Mouse (Mus musculus) neural tube, embryonic 11.5 days (tissue): Measurements from ENCODE around the gene Gpcpd1. TPM values are rescaled to one million over a fixed set of nuclear protein-coding genes. Genes with fewer than 3 reads are reported as not detected.

ENCODE experiments used
- ATAC-seq: fragments of 200-750 bp; cut with Nextera tagmentation; 2 replicates; pipeline ENCODE4 v1.8.0; 2017; ENCODE audit warnings: moderate number of reproducible peaks, mild to moderate bottlenecking, moderate TSS enrichment, moderate library complexity; ENCODE audit not compliant: insufficient read depth, low FRiP score, low TSS enrichment
- DNase-seq: peaks from one replicate; pipeline ENCODE4 v3.0.0-alpha.2; 2015; ENCODE audit warnings: low spot score
- H3K27ac ChIP-seq: fragments of 300-500 bp; sonication (generic); 2 replicates; pipeline ENCODE4 v1.5.1; 2014; ENCODE audit warnings: low read depth, mild to moderate bottlenecking, low read length
- H3K27me3 ChIP-seq: fragments of 300-500 bp; sonication (generic); 2 replicates; pipeline ENCODE4 v1.6.1; 2014; ENCODE audit warnings: mild to moderate bottlenecking, low read length, mixed read lengths; ENCODE audit not compliant: control insufficient read depth, insufficient read depth
- H3K36me3 ChIP-seq: fragments of 300-500 bp; sonication (generic); 2 replicates; pipeline ENCODE4 v1.6.1; 2014; ENCODE audit warnings: mild to moderate bottlenecking, low read length, moderate library complexity, mixed read lengths; ENCODE audit not compliant: control insufficient read depth, insufficient read depth
- H3K4me1 ChIP-seq: fragments of 300-500 bp; sonication (generic); 2 replicates; pipeline ENCODE4 v1.6.1; 2014; ENCODE audit warnings: low read length, mixed read lengths; ENCODE audit not compliant: control insufficient read depth, insufficient read depth
- H3K4me2 ChIP-seq: fragments of 300-500 bp; sonication (generic); 2 replicates; pipeline ENCODE4 v1.6.1; 2014; ENCODE audit warnings: low read depth, mild to moderate bottlenecking, moderate library complexity
- H3K4me3 ChIP-seq: fragments of 300-500 bp; sonication (generic); 2 replicates; pipeline ENCODE4 v1.5.1; 2014; ENCODE audit warnings: low read depth, low read length
- H3K9ac ChIP-seq: fragments of 300-500 bp; sonication (generic); 2 replicates; pipeline ENCODE4 v1.6.1; 2014; ENCODE audit warnings: mild to moderate bottlenecking, low read length
- H3K9me3 ChIP-seq: fragments of 300-500 bp; sonication (generic); 2 replicates; pipeline ENCODE4 v1.6.1; 2016; ENCODE audit warnings: low read length; ENCODE audit not compliant: control insufficient read depth
- WGBS: fragments of 180-500 bp; shearing (Covaris S2); extraction: QIAGEN DNeasy Blood & Tissue Kit; methylation state at CpG from one replicate; pipeline ENCODE4 v1.1.7; 2014; 5-methylcytosine and 5-hydroxymethylcytosine counted together
- polyA plus RNA-seq: library from polyadenylated mRNA; unstranded; fragments of >200 nt; fragmentation: Nextera tagmentation; extraction: Ambion mirVana; gene quantifications from 2 replicates; pipeline ENCODE4 v1.2.1, GENCODE M21; 2014

Gene Gpcpd1
- polyA plus RNA-seq, 1 experiment from 2014 or later = 44.5 TPM

DNA sequence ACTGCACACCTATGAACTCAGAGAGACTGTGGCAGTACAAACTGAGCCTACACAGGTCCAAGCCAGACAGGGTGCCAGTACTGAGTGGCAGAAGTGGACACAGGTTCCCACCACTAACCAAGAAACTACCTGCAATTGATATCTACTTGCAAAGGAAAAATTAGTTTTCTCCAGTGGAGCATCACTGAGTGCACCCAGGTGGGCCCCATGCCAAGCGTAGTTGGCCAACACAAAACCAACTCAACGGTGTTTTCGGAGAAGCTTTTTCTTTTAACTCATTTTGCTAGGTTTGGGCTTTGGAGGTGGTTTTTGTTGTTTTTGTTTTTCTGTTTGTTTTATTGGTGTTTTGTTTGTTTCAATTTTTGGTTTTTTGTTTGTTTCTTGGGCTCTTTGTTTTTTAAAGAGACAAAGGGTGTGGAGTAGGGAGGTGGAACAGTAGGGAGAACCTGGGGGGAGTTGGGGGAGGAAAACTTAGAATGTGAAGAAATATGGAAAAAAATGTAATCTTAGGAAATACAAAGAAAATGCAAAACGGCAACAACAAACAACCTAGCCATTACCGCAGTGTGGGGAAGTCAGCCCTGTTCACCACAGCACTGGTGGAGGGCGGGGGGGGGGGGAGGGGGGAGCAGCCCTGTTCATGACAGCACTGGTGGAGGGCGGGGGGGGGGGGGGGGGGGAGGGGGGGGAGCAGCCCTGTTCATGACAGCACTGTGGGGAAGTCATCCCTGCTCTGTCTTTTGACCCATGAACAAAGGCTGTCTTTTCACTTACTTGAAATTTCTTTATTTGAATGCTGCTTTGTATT lies 76.3 kb downstream of the Gpcpd1 start:
- H3K4me2 ChIP-seq = no peak overlapping the region
- DNase-seq (no peak), ATAC-seq (no peak)
- 93% methylated on average over 4 of the region's 7 CpGs for WGBS
- H3K9ac ChIP-seq = no peak overlapping the region
- H3K27me3 ChIP-seq = no peaks in the 10 kb centered on the region
- H3K9me3 ChIP-seq = no peaks in the 10 kb centered on the region
- H3K27ac ChIP-seq = no peak overlapping the region
- no peak overlapping the region for H3K4me3 ChIP-seq
- H3K4me1 ChIP-seq = no peaks in the 10 kb centered on the region
- H3K36me3 ChIP-seq = no peaks in the 10 kb centered on the region

DNA sequence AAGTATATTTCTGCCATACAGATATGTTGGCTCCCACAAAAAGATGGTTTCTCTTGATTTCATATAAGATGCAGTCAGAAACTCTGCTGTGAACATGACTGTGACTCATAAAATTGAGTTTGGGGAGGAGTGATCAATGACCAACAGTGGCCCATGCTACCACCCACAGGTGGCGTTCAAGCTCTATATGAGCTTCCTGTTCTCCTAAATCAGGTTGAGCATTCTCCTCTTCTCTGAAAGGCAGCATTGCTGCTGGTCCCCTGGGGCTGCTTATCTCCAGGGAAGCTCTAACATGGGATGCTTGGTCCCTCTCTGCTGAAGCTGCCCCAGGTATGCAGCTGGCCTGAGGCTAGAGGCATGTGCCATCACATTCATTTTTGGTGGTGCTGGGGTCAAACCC lies 77.8 kb downstream of the Gpcpd1 start:
- no peak overlapping the region for H3K27ac ChIP-seq
- no peaks in the 10 kb centered on the region for H3K4me1 ChIP-seq
- no peaks in the 10 kb centered on the region for H3K36me3 ChIP-seq
- no peaks in the 10 kb centered on the region for H3K9me3 ChIP-seq
- no peaks in the 10 kb centered on the region for H3K27me3 ChIP-seq
- DNase-seq = no peak
- H3K4me3 ChIP-seq = no peak overlapping the region
- no peak overlapping the region for H3K9ac ChIP-seq
- H3K4me2 ChIP-seq = no peak overlapping the region
- no peak for ATAC-seq
- WGBS = 85% methylated on average over 1 of the region's 1 CpGs

DNA sequence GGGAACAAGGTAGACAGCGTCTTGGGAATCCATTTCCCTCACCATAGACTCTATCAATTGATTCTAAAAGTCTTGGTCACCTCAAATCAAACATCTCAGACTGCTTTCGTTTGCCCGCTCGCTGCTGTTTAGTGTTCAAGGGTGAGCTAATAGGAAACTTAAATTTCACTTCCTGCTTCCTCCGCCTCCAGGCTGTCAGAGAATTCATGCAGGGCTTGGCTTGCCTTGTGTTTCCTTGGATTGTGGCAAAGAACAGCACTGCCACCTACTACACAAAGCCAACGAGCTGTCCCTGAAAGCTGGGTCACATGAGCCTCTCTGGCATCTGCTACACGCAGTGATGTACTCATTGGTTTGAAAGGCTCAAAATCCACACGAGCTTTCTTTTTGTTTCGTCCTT lies 78.3 kb downstream of the Gpcpd1 start:
- Histone ChIP-seq H3K4me2 (no peak overlapping the region), H3K9me3 (no peaks in the 10 kb centered on the region), H3K27ac (no peak overlapping the region), H3K4me1 (no peaks in the 10 kb centered on the region), H3K36me3 (no peaks in the 10 kb centered on the region), H3K9ac (no peak overlapping the region), H3K4me3 (no peak overlapping the region), H3K27me3 (no peaks in the 10 kb centered on the region)
- DNase-seq (no peak), ATAC-seq (no peak)
- 88% methylated on average over 9 of the region's 9 CpGs for WGBS

DNA sequence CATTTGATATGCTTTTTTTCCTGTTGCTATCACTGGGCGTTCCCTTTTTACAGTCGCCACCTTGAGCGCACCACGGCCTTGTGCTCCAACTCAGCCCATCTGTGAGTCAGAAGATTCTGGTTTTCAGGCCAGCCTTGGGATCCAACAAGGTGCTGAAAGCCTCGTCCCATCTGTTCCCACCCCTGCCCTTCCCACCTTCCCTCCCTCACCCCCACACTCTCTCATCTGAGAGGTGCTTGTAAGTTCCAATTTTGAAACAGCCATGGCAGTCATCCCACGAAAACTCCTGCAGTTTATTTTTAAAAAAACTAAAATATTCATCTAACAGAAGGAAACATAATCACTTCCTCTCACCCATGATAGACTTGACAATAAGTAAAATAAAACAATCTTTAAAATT lies 80.0 kb downstream of the Gpcpd1 start:
- WGBS = 55% methylated on average over 6 of the region's 6 CpGs
- ATAC-seq = no peak
- no peaks in the 10 kb centered on the region for H3K27me3 ChIP-seq
- H3K9ac ChIP-seq = no peak overlapping the region; the same call in 1 of the 2 replicates
- H3K4me2 ChIP-seq = no peak overlapping the region
- DNase-seq = no peak
- no peaks in the 10 kb centered on the region for H3K9me3 ChIP-seq
- H3K36me3 ChIP-seq = no peaks in the 10 kb centered on the region
- H3K4me1 ChIP-seq = no peaks in the 10 kb centered on the region
- H3K4me3 ChIP-seq = no peak overlapping the region
- no peak overlapping the region for H3K27ac ChIP-seq

DNA sequence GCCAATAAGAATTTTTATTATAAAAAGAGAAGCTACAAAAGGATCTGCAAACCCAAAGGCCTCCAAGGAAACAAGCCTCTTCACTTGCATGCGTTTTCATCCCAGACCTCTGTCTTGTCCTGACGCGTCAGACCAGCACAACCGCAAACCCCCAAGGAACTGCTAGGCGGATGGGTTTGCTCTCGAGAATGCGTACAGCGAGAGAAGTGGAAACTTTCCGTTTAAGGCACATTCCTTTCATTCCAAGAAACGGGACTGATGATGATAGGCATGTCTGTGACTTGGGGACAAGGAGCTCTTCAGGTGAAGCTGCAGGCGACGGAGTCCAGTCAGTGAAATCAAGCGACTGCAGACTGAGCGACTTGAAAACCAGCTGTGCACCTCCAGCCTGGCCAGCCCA lies 80.4 kb downstream of the Gpcpd1 start:
- no peaks in the 10 kb centered on the region for H3K36me3 ChIP-seq
- no peaks in the 10 kb centered on the region for H3K9me3 ChIP-seq
- H3K27me3 ChIP-seq = no peaks in the 10 kb centered on the region
- DNase-seq (no peak), ATAC-seq (no peak)
- no peak overlapping the region for H3K27ac ChIP-seq
- no peak overlapping the region for H3K4me3 ChIP-seq
- WGBS = 48% methylated on average over 14 of the region's 14 CpGs
- no peak overlapping the region for H3K9ac ChIP-seq
- no peak overlapping the region for H3K4me2 ChIP-seq
- no peaks in the 10 kb centered on the region for H3K4me1 ChIP-seq

DNA sequence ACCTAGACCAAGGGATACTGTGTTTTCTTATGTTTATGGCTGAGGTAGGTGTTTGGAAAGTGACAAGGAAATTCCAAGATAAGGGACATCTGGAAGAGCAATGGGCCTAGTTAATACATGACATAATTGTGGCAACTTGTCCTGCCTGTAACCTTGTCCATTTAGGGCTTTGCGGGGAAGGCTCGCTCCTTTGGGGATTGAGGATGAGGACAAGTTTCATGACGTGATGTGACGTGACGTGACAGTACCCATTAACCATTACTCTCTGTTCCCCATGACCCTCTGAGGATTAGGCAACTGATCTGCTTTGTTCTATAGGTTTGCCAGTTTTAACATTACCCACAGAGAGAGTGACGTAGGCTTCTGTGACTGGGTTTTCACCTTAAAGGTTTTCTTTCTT lies 81.7 kb downstream of the Gpcpd1 start:
- no peaks in the 10 kb centered on the region for H3K9me3 ChIP-seq
- H3K4me1 ChIP-seq = no peaks in the 10 kb centered on the region
- DNase-seq (no peak), ATAC-seq (no peak)
- no peak overlapping the region for H3K27ac ChIP-seq
- no peaks in the 10 kb centered on the region for H3K36me3 ChIP-seq
- no peak overlapping the region for H3K4me3 ChIP-seq
- H3K4me2 ChIP-seq = no peak overlapping the region
- H3K27me3 ChIP-seq = no peaks in the 10 kb centered on the region
- 87% methylated on average over 6 of the region's 6 CpGs for WGBS
- H3K9ac ChIP-seq = no peak overlapping the region

DNA sequence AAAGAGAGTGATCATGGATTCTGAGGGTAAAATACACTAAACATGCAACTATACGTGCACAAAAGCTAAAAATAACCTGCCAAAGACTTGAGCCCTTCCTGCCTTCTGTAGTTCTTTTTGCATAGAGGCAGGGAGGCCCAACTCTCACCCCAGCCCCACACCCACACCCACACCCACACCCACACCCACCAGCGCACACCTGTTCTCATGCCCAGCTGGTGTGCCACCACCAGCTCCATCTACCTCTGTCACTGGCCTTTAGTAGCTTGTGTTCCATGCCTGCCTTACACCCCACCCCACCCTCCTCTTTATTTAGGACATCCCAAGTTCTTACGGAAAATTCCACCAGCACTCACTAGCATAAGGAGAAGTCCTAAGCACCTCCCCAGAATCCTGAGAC lies 89.2 kb downstream of the Gpcpd1 start:
- H3K27ac ChIP-seq = no peak overlapping the region
- ATAC-seq (no peak), DNase-seq (no peak)
- H3K36me3 ChIP-seq = no peaks in the 10 kb centered on the region
- H3K4me2 ChIP-seq = no peak overlapping the region
- no peak overlapping the region for H3K4me3 ChIP-seq
- no peak overlapping the region for H3K9ac ChIP-seq
- no peaks in the 10 kb centered on the region for H3K27me3 ChIP-seq
- H3K9me3 ChIP-seq = no peaks in the 10 kb centered on the region
- H3K4me1 ChIP-seq = no peaks in the 10 kb centered on the region
- 87% methylated on average over 3 of the region's 3 CpGs for WGBS

DNA sequence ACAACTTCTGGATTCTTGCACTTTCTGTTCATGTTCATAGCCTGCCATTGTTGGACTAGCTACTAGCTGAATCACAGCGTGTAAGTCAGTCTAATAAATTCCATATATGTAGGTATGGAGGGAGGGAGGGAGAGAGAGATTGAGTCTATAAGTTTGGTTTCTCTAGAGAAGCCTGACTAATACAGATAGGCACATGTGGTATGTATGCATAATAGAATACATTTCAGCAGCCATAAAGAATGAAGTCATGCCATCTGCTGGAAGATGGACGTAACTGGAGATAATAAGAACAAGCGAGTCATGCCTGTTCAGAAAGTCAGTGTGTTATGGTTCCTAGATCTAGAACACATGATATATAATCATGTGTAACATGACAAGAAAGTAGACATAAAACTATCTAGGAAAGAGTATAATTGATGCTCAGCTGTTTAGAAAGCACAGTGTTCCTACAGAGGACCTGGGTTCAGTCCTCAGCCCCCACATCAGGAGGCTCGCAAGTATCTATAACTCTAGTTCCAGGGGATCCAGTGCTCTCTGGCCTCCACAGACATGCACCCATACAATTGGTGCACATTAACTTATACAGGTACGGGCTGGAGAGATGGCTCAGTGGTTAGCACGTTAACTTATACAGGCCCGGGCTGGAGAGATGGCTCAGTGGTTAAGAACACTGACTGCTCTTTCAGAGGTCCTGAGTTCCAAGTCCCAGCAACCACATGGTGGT lies 90.0 kb downstream of the Gpcpd1 start:
- WGBS = 88% methylated on average over 7 of the region's 7 CpGs
- H3K4me1 ChIP-seq = no peaks in the 10 kb centered on the region
- no peaks in the 10 kb centered on the region for H3K27me3 ChIP-seq
- no peak overlapping the region for H3K27ac ChIP-seq
- H3K4me2 ChIP-seq = no peak overlapping the region
- no peaks in the 10 kb centered on the region for H3K9me3 ChIP-seq
- no peak for ATAC-seq
- no peaks in the 10 kb centered on the region for H3K36me3 ChIP-seq
- no peak for DNase-seq
- H3K4me3 ChIP-seq = no peak overlapping the region
- no peak overlapping the region for H3K9ac ChIP-seq

DNA sequence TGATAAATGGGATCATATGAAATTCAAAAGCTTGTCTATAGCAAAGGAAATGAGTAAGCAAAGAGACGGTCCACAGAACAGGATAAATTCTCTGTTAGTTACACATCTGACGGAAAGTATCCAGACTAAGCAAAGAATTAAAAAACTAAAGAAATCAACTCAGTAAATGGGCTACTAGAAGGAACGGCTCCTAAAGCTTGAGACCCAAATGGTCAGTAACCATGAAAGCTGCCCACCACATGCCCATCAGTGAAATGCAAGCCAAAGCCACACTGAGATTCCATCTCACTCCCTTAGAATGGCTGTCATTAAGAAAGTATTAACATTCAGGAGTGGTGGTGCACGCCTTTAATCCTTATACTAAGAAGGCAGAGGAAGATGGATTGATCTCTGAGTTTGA lies 94.3 kb downstream of the Gpcpd1 start:
- Histone ChIP-seq H3K36me3 (no peaks in the 10 kb centered on the region), H3K4me2 (no peak overlapping the region), H3K9ac (no peak overlapping the region), H3K4me1 (no peaks in the 10 kb centered on the region), H3K27me3 (no peaks in the 10 kb centered on the region), H3K9me3 (no peaks in the 10 kb centered on the region), H3K4me3 (no peak overlapping the region), H3K27ac (no peak overlapping the region)
- ATAC-seq = no peak
- no peak for DNase-seq
- WGBS = 86% methylated on average over 4 of the region's 4 CpGs
